Mouse (Mus musculus) kidney, postnatal 36 days (tissue): ENCODE results near the gene Ctsr.
"Not testable (repeated sequence)": the region's sequence is repeated elsewhere in the genome, so short reads cannot be mapped to it uniquely, and the experiment has no call there.

Experiments used
- DNase-seq, 2 experiments: peaks; one replicate each; pipeline ENCODE4 v3.0.0; 2021 to 2022; ENCODE audit warnings: mixed read lengths in 2 of 2

The Ctsr gene

DNA sequence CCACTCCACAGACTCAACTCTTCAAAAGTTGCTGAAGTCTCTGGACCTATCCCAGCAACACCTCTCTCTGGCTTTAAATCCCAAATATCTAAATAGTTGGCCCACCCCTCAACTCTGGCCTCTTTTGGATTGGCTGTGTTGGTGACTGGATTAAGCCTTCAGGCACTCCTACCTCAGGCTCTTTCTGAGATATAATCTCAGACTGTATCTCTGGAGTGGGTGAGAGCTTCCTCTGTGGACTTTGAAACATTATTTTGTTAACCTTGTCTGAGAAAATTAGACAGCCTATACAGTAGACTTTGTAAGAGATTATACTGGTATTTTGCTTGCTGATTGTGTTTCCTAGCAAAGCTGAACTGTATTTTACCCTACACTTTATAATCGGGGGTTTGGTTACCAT lies at the start of gene Ctsr:
TSS of gene Ctsr (minus strand) at position 101 of the 400 bp plus-strand sequence.
- DNase-seq, result no peak

DNA sequence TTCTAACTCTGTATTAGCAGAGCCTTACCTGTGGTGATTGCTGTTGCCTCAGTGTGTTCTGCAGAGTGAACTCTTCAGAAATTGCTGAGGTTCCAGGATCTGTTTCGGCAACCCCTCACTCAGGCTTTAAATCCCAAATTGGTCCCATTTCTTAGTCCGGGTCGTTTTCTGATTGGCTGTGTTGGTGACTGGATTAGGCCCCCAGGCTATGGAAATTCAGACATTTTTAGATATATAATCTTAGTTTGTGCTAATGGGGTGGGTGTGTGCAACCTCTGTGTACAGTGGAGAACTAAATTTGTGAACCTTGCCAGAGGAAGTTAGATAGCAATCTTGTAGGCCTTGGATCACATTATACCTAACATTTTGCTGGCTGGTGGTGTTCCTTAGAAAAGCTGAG lies 39.3 kb upstream of the Ctsr start, which contains the start of gene Cts6:
TSS of gene Cts6 (minus strand) at position 101 of the 400 bp plus-strand sequence.
- no peak for DNase-seq

DNA sequence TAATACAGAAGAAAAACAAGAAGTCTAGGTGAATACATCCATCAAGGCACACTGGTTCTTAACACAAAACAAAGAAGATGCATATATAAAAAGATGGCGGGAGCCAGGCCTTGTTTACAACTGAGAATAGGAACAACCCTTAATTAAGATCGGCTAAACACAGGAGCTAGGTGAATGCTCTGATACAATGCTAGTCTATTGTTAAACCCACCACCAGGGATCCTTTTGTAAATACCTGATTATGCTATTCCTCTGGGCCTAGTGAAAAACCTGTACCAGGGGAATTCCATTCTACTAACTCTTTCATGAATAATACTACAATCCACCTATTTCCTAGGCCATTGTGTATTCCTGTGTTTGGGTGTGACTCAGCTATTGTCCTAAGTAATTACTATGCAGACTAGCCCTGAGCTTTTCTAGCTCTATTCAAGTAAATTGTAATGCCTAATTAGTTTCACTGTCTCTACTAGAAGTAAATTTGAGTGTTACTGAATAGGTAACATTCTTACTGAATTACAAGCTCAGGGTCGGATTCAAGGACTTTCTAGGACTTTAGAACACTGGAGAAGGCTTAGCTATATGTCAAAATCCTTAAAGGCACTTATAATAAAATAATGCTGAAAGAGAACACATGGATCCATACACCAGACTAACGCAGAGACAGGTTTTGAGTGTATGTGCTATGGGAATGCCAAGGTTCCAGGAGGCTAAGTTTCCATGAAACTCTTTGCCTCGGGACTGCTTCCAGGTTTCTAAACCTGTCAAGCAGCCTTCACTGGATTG lies 21.3 kb upstream of the Ctsr start:
- DNase-seq, result not testable (repeated sequence)

DNA sequence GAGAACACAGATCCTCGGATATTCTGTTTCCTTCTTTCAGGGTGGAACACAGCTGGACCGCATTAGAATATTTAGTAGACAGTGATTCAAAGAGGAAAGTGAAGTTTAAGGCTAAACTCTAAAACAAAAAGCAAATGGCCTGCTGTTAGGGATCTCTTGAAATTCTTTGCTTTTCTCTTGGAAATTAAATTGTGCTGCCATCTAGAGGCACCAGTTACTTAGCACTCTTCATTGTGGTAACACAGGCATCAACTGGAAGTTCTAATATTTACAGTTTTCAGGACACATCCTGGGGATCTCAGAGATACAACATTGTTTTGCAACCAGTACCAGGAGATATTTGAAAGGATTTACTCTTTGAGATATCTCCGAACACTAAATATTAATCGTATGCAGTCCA lies 566 bp upstream of the Ctsr start:
- DNase-seq, result no peak
